Mouse (Mus musculus) embryonic facial prominence, embryonic 15.5 days (tissue): ENCODE results near the gene Ccdc148. TPM values are rescaled to one million over a fixed set of nuclear protein-coding genes. Genes with fewer than 3 reads are reported as not detected.
A peak's percentile ranks its signal among the peaks of the same experiment; 100 is the strongest.

Source experiments
- ATAC-seq: fragments of 200-750 bp; cut with Nextera tagmentation; 2 replicates; pipeline ENCODE4 v1.8.0; 2017; ENCODE audit warnings: low read depth, moderate TSS enrichment; ENCODE audit not compliant: insufficient number of reproducible peaks, low FRiP score, low TSS enrichment
- H3K27ac ChIP-seq: fragments of 300-500 bp; sonication (generic); replicated peaks from 2 replicates; pipeline ENCODE4 v1.5.1; 2015; ENCODE audit warnings: mild to moderate bottlenecking, inconsistent platforms
- H3K27me3 ChIP-seq: fragments of 300-500 bp; sonication (generic); 2 replicates; pipeline ENCODE4 v1.6.1; 2015; ENCODE audit warnings: inconsistent platforms
- H3K36me3 ChIP-seq: fragments of 300-500 bp; sonication (generic); 2 replicates; pipeline ENCODE4 v1.6.1; 2015; ENCODE audit warnings: mild to moderate bottlenecking, inconsistent platforms
- H3K4me1 ChIP-seq: fragments of 300-500 bp; sonication (generic); 2 replicates; pipeline ENCODE4 v1.6.1; 2015; ENCODE audit warnings: inconsistent platforms
- H3K4me2 ChIP-seq: fragments of 300-500 bp; sonication (generic); replicated peaks from 2 replicates; pipeline ENCODE4 v1.6.1; 2015; ENCODE audit warnings: mild to moderate bottlenecking, inconsistent platforms
- H3K4me3 ChIP-seq: fragments of 300-500 bp; sonication (generic); replicated peaks from 2 replicates; pipeline ENCODE4 v1.5.1; 2015; ENCODE audit warnings: mild to moderate bottlenecking, inconsistent platforms
- H3K9ac ChIP-seq: fragments of 300-500 bp; sonication (generic); 2 replicates; pipeline ENCODE4 v1.6.1; 2015; ENCODE audit warnings: inconsistent platforms
- H3K9me3 ChIP-seq: fragments of 300-500 bp; sonication (generic); replicated peaks from 2 replicates; pipeline ENCODE4 v1.6.1; 2016; ENCODE audit warnings: inconsistent platforms
- WGBS: fragments of 180-500 bp; shearing (Covaris S2); methylation state at CpG from one replicate; pipeline ENCODE4 v1.1.7; 2015; 5-methylcytosine and 5-hydroxymethylcytosine counted together
- polyA plus RNA-seq: library from polyadenylated mRNA; unstranded; fragments of >200 nt; fragmentation: Nextera tagmentation; extraction: Ambion mirVana; gene quantifications from 2 replicates; pipeline ENCODE4 v1.2.1, GENCODE M21; 2015

Gene Ccdc148
- polyA plus RNA-seq, 1 experiment from 2014 or later, result 1.6 TPM

DNA sequence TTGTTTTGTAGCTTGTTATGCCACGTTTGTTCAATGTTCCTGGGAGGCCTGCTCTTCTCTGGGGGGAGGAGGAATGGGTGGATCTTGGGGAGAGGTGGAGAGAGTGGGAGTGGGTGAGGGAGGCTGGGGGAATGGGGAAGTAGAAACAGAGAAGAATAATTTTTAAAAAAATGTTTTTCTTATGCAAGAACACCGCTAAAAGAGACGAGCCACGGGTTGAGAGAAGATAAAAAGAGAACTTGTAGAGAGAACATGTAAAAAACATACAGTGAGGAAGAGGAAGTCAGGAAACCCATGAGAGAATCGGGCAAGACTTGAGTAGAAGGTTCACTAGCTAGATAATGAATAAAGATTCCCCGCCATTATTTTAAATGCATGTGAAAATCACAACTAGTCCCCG is 182.4 kb downstream of the Ccdc148 start:
- Histone ChIP-seq H3K9ac (no peak overlapping the region), H3K4me2 (no peak overlapping the region), H3K27ac (no peak overlapping the region), H3K9me3 (no peaks in the 10 kb centered on the region), H3K4me3 (no peak overlapping the region), H3K27me3 (no peaks in the 10 kb centered on the region), H3K36me3 (no peaks in the 10 kb centered on the region), H3K4me1 (no peaks in the 10 kb centered on the region)
- no peak for ATAC-seq
- 88% methylated on average over 7 of the region's 7 CpGs for WGBS

DNA sequence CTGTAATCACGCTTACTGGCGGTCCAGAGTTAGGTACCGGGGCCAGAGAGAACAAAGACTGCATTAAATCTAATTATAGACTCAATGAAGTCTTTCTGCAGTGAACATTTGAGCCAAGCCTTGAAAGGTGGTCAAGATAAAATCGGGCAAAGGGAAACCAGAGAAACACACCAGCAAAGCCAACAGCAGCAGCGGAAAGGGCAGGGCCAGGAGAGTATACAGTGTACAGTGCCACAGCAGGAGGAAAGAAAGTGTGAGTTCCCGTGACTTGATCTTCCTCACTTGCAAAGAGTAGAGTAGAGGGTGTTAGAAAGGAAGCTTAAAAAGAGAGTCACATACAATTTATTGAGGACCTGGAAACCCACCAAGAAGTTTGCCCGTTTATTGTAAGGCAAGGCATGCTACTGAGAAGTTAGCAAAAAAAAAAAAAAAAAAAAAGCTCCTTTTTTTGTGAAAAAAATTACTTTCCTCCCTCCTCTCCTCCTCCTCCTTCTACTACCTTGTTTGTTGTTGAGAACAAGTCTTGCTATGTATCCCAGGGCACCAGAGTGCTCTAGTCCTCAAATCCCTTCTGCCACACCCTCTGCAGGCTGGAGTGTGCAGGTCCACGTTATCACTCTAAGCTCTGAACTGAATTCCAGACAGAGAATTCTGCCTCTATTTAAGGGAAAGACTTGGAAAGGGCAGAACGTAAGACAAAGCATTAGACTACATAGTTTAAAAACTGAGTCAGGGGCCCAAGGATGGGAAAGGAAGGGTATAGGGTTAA is 188.8 kb downstream of the Ccdc148 start:
- Histone ChIP-seq H3K9me3 (no peaks in the 10 kb centered on the region), H3K9ac (no peak overlapping the region), H3K4me3 (no peak overlapping the region), H3K4me1 (0 out of 2 replicates have a peak, but pooled peaks cover 3% of the 10 kb centered on the region), H3K4me2 (0 out of 2 replicates have a peak overlapping the region, but pooled peaks have one; percentile 15), H3K27me3 (no peaks in the 10 kb centered on the region), H3K36me3 (no peaks in the 10 kb centered on the region), H3K27ac (no peak overlapping the region)
- 0 out of 2 replicates have a peak, but pooled peaks have one; percentile 15 for ATAC-seq
- WGBS, result 50% methylated on average over 9 of the region's 9 CpGs

DNA sequence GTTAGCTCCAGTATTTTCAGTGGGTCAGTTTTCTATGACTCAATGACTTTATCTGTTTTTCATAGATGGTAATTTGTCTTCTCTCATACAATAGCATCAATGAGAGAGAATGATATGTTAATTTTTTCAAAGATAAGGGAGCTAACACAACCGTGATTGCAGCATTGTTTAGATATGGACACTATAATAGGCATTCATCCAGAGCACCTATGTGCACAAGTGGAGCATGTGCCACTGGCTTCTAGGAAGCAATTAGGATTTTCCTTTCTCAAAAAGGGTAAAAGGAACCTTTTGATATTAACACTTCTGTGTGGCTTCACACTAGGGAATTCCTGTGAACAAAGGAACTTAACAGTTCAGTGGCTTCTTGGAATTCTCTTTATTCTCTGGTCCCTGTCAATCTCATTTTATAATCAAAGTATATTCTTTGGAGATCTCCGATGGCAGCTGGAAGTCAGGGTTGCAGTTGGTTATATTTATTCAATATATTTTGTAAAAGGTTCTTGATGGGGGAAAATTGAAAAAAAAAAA is 203.6 kb downstream of the Ccdc148 start:
- no peak for ATAC-seq
- Histone ChIP-seq H3K4me1 (no peaks in the 10 kb centered on the region), H3K4me3 (no peak overlapping the region), H3K4me2 (no peak overlapping the region), H3K27me3 (no peaks in the 10 kb centered on the region), H3K27ac (no peak overlapping the region), H3K9ac (no peak overlapping the region), H3K9me3 (no peaks in the 10 kb centered on the region), H3K36me3 (no peaks in the 10 kb centered on the region)
- 62% methylated on average over 2 of the region's 2 CpGs for WGBS

DNA sequence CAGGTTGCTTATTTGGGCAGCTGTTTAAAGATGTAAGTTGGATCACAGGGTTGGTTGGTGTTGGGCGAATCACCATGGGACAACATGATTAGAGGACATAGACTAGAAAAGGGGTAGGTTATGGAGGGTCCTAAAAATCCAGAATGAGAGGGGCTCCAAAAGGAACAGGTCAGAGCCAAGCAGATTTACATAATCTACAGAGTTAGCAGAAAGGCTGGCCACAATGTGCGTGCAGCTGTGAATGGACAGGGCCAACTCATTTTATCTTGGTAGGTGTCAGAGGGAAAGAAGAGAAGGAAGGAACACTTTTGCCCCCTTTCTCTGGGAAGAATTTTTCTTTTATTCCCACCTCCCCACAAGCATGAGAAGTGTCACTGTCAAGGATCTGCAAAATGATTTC is 204.1 kb downstream of the Ccdc148 start:
- no peak overlapping the region for H3K27ac ChIP-seq
- ATAC-seq, result no peak
- no peak overlapping the region for H3K4me3 ChIP-seq
- no peak overlapping the region for H3K9ac ChIP-seq
- no peak overlapping the region for H3K4me2 ChIP-seq
- H3K9me3 ChIP-seq, result no peaks in the 10 kb centered on the region
- 84% methylated on average over 2 of the region's 2 CpGs for WGBS
- no peaks in the 10 kb centered on the region for H3K27me3 ChIP-seq
- no peaks in the 10 kb centered on the region for H3K4me1 ChIP-seq
- no peaks in the 10 kb centered on the region for H3K36me3 ChIP-seq

DNA sequence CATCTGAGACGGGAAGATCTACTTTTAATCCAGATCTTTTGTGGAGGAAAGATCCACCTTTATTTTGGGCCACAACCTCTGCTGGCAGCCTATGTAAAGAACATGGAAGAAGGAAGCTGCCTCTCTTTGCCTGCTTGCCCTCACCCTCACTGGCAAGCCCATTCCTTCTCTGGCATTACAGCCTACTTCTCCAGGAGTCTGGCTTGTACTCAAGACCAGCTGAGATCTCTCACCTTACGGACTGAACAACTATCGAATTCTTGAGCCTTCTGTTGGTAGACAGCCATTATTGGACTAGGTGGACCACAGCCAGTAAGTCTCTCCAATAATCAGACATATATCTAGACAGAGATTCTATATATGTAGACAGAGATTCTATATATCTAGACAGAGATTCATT is 208.4 kb downstream of the Ccdc148 start:
- H3K4me3 ChIP-seq, result no peak overlapping the region
- no peaks in the 10 kb centered on the region for H3K27me3 ChIP-seq
- no peaks in the 10 kb centered on the region for H3K36me3 ChIP-seq
- H3K4me2 ChIP-seq, result no peak overlapping the region
- no peak overlapping the region for H3K9ac ChIP-seq
- WGBS, result 73% methylated on average over 3 of the region's 3 CpGs
- no peaks in the 10 kb centered on the region for H3K9me3 ChIP-seq
- H3K4me1 ChIP-seq, result no peaks in the 10 kb centered on the region
- ATAC-seq, result no peak
- H3K27ac ChIP-seq, result no peak overlapping the region

DNA sequence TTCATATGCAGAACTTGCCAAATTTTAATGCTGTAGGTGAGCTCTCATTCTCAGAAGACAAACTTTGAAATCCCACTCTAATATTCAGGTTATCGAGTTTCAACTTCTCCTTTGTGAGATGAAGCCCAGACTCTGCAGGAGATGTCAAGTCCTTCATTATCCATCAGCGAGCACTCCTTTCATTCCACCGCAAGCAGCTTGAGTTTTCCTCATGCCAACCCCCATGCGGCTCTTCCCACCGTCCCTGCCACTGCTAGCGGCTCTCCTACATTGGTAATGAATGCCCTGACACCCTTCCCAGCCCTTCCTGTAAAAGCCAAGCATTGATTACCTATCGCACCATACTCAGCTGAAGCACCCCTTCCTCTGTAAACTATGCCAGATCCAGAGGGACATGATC is 211.7 kb downstream of the Ccdc148 start:
- no peaks in the 10 kb centered on the region for H3K27me3 ChIP-seq
- ATAC-seq, result no peak
- H3K27ac ChIP-seq, result no peak overlapping the region
- no peak overlapping the region for H3K4me2 ChIP-seq
- no peaks in the 10 kb centered on the region for H3K4me1 ChIP-seq
- H3K36me3 ChIP-seq, result no peaks in the 10 kb centered on the region
- H3K9ac ChIP-seq, result no peak overlapping the region
- 80% methylated on average over 7 of the region's 7 CpGs for WGBS
- H3K9me3 ChIP-seq, result no peaks in the 10 kb centered on the region
- no peak overlapping the region for H3K4me3 ChIP-seq

DNA sequence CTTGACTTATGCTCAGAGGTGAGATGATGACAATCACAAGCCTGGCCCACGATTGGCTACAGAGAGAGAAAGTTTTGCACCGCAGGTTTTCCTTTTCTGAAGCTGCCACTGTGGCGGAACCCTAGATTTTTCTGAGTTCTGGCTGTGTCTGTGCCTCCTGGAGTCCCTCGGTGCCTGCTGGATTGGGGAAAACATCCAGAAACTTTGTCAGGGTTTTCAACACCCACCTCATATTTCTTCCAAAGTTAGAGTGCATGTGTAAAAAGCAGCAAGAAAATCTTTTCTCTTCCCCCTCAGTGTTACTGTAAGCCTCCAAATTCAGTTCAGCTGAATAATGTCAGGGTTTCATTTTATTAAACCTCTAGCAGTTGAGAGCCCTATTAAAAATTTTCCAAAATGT is 219.1 kb downstream of the Ccdc148 start:
- WGBS, result 68% methylated on average over 4 of the region's 4 CpGs
- no peak for ATAC-seq
- Histone ChIP-seq H3K4me3 (no peak overlapping the region), H3K27ac (no peak overlapping the region), H3K4me1 (no peaks in the 10 kb centered on the region), H3K36me3 (no peaks in the 10 kb centered on the region), H3K4me2 (no peak overlapping the region), H3K9ac (no peak overlapping the region), H3K27me3 (no peaks in the 10 kb centered on the region), H3K9me3 (no peaks in the 10 kb centered on the region)

DNA sequence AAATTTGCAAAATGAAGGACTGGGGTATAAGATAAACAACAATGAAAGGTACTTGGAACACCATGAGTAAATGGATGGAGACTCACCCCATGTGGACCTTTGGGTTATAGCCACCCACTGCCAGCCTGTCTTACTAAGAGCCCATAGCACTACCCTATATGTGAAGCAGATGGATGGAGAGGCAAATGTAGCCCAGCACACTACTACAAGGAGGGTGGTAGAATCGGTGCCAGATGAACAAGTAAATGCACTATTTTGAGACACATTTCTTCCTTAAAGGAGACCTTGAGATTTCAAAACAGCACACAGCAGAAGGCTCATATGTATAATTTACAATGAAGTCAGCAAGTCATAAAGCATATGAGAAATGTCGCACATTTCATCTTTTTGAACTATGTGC is 234.9 kb downstream of the Ccdc148 start:
- Histone ChIP-seq H3K4me2 (no peak overlapping the region), H3K9ac (no peak overlapping the region), H3K4me3 (no peak overlapping the region), H3K9me3 (no peaks in the 10 kb centered on the region), H3K27ac (no peak overlapping the region), H3K4me1 (no peaks in the 10 kb centered on the region), H3K27me3 (no peaks in the 10 kb centered on the region), H3K36me3 (no peaks in the 10 kb centered on the region)
- ATAC-seq, result no peak
- 89% methylated on average over 2 of the region's 2 CpGs for WGBS

DNA sequence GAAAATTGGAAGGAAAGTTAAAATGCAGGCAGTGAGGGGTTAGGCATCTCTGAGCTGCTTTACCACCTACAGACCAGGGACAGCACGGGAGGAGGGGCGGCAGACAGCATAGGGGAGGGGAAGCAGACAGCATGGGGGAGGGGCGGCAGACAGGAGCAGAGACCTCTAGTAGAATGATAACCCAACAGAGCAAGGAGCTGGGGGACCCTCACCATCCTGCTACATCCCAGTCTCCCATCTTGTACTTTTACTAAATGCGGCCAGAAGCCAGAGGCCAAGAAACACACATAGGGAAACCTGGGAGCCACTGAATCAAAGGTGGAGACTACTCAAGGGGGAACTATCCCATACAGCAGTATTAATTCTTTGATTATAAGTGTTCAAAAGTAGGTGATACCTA is 242.1 kb downstream of the Ccdc148 start:
- WGBS, result 50% methylated on average over 4 of the region's 4 CpGs
- no peak for ATAC-seq

DNA sequence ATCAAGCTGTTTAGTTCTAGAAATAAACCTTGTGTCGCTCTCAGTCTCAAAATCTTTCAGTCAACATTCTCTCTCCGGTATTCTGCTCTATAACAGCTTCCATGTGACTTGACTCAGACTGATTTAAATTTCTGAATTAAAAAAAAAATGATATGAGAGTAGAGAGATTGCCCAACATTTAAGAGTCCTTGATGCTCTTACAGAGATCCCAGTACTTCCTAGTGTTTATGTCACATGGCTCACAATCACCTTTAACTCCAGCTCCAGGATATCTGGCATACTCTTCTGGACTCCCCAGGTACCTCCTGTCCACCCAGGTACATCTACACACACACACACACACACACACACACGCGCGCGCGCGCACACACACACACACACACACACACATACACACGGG is 248.1 kb downstream of the Ccdc148 start:
- Histone ChIP-seq H3K36me3 (no peaks in the 10 kb centered on the region), H3K4me2 (no peak overlapping the region), H3K4me3 (no peak overlapping the region), H3K27ac (no peak overlapping the region), H3K9me3 (no peaks in the 10 kb centered on the region), H3K4me1 (no peaks in the 10 kb centered on the region), H3K9ac (no peak overlapping the region), H3K27me3 (no peaks in the 10 kb centered on the region)
- no peak for ATAC-seq
- 95% methylated on average over 9 of the region's 9 CpGs for WGBS

More for the DNA sequence above, 242.1 kb downstream of the Ccdc148 start:
- H3K9ac ChIP-seq, result no peak overlapping the region
- H3K9me3 ChIP-seq, result no peaks in the 10 kb centered on the region
- H3K36me3 ChIP-seq, result no peaks in the 10 kb centered on the region
- H3K4me2 ChIP-seq, result no peak overlapping the region
- no peak overlapping the region for H3K4me3 ChIP-seq
- no peak overlapping the region for H3K27ac ChIP-seq
- no peaks in the 10 kb centered on the region for H3K4me1 ChIP-seq
- H3K27me3 ChIP-seq, result no peaks in the 10 kb centered on the region

DNA sequence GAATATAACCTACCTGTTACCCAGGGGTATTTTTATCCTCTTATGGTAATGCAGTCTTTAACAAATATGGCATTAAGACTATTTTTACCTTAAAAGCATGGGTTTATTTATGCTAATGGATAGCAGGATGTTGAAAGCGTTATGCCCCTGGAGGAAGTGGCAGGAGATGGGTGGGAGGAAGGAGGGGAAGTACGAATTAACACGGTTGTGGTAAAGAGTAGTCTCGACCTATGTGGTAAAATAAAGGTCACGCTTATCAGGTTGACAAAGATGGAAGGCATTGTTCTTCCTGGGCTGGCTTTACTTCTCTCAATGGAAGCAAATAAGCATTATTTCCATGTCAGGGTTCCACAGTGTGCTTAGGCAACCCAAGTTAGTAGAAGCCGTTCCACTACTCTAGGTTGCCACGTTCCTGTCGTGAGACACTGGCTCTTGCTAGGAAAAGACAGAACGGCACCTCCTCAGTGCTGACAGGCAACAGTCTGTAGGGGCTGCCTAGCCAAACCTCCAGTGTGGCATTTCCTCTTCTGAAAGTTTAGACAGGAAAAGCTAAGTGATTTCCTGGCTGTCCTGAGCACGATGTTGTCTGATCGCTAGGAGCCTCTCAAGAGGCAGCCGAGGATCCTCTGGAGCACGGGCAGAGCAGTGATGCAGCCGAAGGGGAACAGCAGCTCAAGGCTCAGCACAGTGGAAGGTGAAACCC is 253.5 kb downstream of the Ccdc148 start:
- no peak overlapping the region for H3K27ac ChIP-seq
- no peak overlapping the region for H3K4me3 ChIP-seq
- peaks cover 8% of the 10 kb centered on the region; the same call in 1 of the 2 replicates for H3K4me1 ChIP-seq
- no peak overlapping the region for H3K9ac ChIP-seq
- no peaks in the 10 kb centered on the region for H3K36me3 ChIP-seq
- H3K4me2 ChIP-seq, result peak overlapping the region; percentile 21; the same call in 1 of the 2 replicates
- WGBS, result 37% methylated on average over 14 of the region's 14 CpGs
- H3K9me3 ChIP-seq, result no peaks in the 10 kb centered on the region
- no peak for ATAC-seq
- no peaks in the 10 kb centered on the region for H3K27me3 ChIP-seq
